Mouse (Mus musculus): ENCODE data around the gene Tmbim1.
"Not testable (repeated sequence)": the region's sequence is repeated elsewhere in the genome, so short reads cannot be mapped to it uniquely, and the experiment has no call there.

DNA sequence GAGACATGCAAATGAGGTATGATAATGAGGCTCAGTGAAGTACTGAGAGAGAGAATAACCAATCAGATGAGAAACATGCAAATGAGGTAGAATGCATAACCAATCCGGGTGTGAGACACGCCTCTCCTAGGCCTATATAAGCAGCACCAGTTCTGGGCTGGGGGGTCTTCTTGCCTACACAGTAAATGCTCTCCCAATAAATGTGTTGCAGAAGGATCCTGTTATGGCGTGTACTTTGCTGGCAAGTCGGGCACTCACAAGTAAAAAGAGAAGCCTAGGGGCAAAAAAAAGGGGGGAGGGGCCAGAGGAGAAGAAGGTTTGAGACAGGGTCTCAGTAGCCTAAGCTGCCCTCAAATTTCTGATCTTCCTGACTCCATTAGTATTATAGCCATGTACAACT, 35.6 kb upstream of the Tmbim1 start:
- TF ChIP-seq CTCF (IDR thresholded peaks at IDR 0.05; ENCODE audit: extremely low read depth, insufficient read length, insufficient replicate concordance, low read depth, low read length); POLR2A (IDR thresholded peaks at IDR 0.05; ENCODE audit: low read depth, low read length): not testable (repeated sequence)
